Mouse (Mus musculus) liver, embryonic 14.5 days (tissue): ENCODE data around the gene Rmdn2. TPM values are rescaled to one million over a fixed set of nuclear protein-coding genes. Genes with fewer than 3 reads are reported as not detected.

Experiments
- ATAC-seq: fragments of 200-750 bp; cut with Nextera tagmentation; 2 replicates; pipeline ENCODE4 v1.8.0; 2017; ENCODE audit warnings: moderate number of reproducible peaks, mild to moderate bottlenecking, moderate library complexity; ENCODE audit not compliant: insufficient read depth
- DNase-seq, 3 experiments: peaks; one replicate each; pipeline ENCODE4 v3.0.0-alpha.2; 2012 to 2013; ENCODE audit warnings: low read depth in 3 of 3, low spot score in 3 of 3
- H3K27ac ChIP-seq: fragments of 300-500 bp; sonication (generic); 2 replicates; pipeline ENCODE4 v1.5.1; 2014; ENCODE audit warnings: moderate library complexity, mild to moderate bottlenecking, control low read depth, inconsistent platforms
- H3K27me3 ChIP-seq: fragments of 300-500 bp; sonication (generic); 2 replicates; pipeline ENCODE4 v1.6.1; 2014; ENCODE audit warnings: mild to moderate bottlenecking, low read length, moderate library complexity; ENCODE audit not compliant: control insufficient read depth, insufficient read depth
- H3K36me3 ChIP-seq: fragments of 300-500 bp; sonication (generic); replicated peaks from 2 replicates; pipeline ENCODE4 v1.6.1; 2014; ENCODE audit warnings: low read depth; ENCODE audit not compliant: control insufficient read depth, insufficient read depth
- H3K4me1 ChIP-seq, 2 experiments: fragments of 200-500 bp in 1 of 2; fragments of 300-500 bp in 1 of 2; sonication (generic) in 1 of 2; replicated peaks; 2 replicates each; pipeline ENCODE4 v1.6.1; 2012 to 2014; ENCODE audit warnings: antibody characterized with exemption in 1 of 2, inconsistent platforms in 1 of 2, low read length in 1 of 2; ENCODE audit not compliant: control insufficient read depth in 2 of 2, insufficient read depth in 2 of 2
- H3K4me2 ChIP-seq: fragments of 300-500 bp; sonication (generic); 2 replicates; pipeline ENCODE4 v1.6.1; 2014; ENCODE audit warnings: low read depth, mild to moderate bottlenecking, control low read depth, moderate library complexity
- H3K4me3 ChIP-seq, 2 experiments: fragments of 200-500 bp in 1 of 2; fragments of 300-500 bp in 1 of 2; sonication (generic) in 1 of 2; 2 replicates each; pipeline ENCODE4 v1.5.1; 2012 to 2014; ENCODE audit warnings: low read depth in 2 of 2, low read length in 2 of 2, mild to moderate bottlenecking in 2 of 2, control low read depth in 1 of 2, inconsistent platforms in 1 of 2, moderate library complexity in 1 of 2; ENCODE audit not compliant: insufficient read depth in 1 of 2
- H3K9ac ChIP-seq: fragments of 300-500 bp; sonication (generic); replicated peaks from 2 replicates; pipeline ENCODE4 v1.6.1; 2014; ENCODE audit warnings: mild to moderate bottlenecking, control low read depth, moderate library complexity
- H3K9me3 ChIP-seq: fragments of 300-500 bp; sonication (generic); 2 replicates; pipeline ENCODE4 v1.6.1; 2016; ENCODE audit warnings: low read length, mixed read lengths; ENCODE audit not compliant: control insufficient read depth
- CTCF ChIP-seq: IDR thresholded peaks from 2 replicates; pipeline ENCODE4 v1.5.1; 2016; ENCODE audit warnings: antibody characterized with exemption, low read depth, control low read depth
- EP300 ChIP-seq: IDR thresholded peaks from 2 replicates; pipeline ENCODE4 v1.6.1; 2016; ENCODE audit warnings: antibody characterized with exemption, low read depth
- WGBS: fragments of 180-500 bp; shearing (Covaris S2); extraction: QIAGEN DNeasy Blood & Tissue Kit; methylation state at CpG from one replicate; pipeline ENCODE4 v1.1.7; 2014; ENCODE audit not compliant: insufficient replicate concordance; 5-methylcytosine and 5-hydroxymethylcytosine counted together
- polyA plus RNA-seq, 2 experiments: library from polyadenylated mRNA; depleted of rRNA in 1 of 2; stranded (reverse) in 1 of 2; unstranded in 1 of 2; fragments of >200 nt; fragmentation: Nextera tagmentation in 1 of 2; extraction: Ambion mirVana in 1 of 2; gene quantifications; 2 replicates each; pipeline versions ENCODE4 v1.2.1 to v1.2.3; 2012 to 2014

Gene Rmdn2
- polyA plus RNA-seq, 2 experiments: 2.2 to 3.1 TPM

DNA sequence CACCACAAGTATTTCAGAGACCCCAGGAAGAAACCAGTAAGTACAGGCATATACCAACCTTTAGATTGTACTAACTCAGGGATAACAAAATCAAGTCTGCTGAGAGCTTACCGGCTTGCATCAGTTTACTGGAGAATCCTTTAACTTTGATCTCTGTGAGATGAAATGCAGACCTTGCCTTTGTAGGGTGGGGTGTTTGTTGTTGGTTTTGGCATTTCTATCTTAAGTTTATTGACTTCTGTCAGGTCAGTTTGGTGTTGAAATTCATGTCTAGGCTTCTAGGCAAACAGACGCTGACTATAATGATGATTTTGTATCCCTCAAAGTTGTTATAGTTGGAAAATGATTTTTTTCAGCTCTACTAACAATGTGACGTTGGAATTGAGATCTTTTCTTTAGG, 12.2 kb downstream of the Rmdn2 start:
- Histone ChIP-seq H3K27ac (no peak overlapping the region), H3K4me2 (no peak overlapping the region), H3K27me3 (no peaks in the 10 kb centered on the region), H3K36me3 (no peaks in the 10 kb centered on the region), H3K9ac (no peak overlapping the region), H3K4me3 (no peak overlapping the region), H3K4me1 (no peaks in the 10 kb centered on the region), H3K9me3 (no peaks in the 10 kb centered on the region)
- no peak for TF ChIP-seq CTCF
- 56% methylated on average over 3 of the region's 3 CpGs for WGBS
- DNase-seq: no peak
- no peak for ATAC-seq

DNA sequence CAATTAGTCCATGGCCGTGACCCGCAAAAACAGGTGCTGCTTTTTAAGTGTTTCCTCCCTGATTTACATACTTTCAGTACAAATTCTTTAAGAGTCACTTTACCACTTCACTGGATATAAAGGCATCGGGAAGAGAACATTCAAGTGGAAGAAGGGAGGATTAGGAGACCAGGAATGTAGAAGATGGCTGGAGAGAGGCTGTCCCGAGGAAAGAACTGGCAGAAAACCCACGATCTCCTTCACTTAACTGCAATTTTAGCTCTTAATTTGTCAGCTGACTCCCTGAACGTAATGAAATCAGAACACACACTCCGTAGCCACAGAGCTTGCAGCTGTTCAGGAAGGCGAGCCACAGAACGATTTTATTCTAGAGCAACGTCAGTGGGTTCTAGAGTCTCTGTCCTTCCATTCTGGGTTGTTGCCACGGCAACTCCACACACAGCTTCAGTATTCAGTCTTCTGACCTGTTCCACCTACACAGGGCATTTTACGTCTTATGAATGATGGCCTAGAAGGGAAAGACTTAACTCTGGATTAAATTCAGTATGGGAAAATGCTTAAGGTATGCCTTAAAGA, 14.7 kb downstream of the Rmdn2 start:
- Histone ChIP-seq H3K4me2 (no peak overlapping the region), H3K4me3 (no peak overlapping the region), H3K4me1 (no peaks in the 10 kb centered on the region), H3K27ac (no peak overlapping the region), H3K27me3 (no peaks in the 10 kb centered on the region), H3K9ac (no peak overlapping the region), H3K36me3 (no peaks in the 10 kb centered on the region), H3K9me3 (no peaks in the 10 kb centered on the region)
- no peak for ATAC-seq
- no peak for DNase-seq
- 65% methylated on average over 12 of the region's 12 CpGs for WGBS
- TF ChIP-seq EP300: no peak
- no peak for TF ChIP-seq CTCF

DNA sequence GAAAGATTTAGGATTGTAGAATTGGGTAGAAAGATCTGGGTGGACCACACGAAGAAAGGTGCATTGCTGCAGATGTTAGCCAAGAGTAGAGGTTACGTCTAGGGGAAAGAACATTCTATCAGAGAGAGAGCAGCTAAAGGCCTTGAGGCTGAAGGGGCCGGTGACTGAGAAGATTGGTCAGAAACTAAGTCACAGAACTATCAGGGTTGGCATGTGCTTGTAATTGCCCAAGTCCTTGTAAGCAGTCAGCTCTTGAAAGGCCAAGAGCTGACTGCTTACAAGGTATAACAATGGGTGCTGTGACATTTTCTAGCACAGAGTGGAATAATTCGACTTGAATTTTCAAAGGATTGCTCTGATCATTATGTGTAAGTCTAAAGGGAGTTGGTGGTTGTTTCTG, 38.2 kb downstream of the Rmdn2 start:
- no peaks in the 10 kb centered on the region for H3K4me1 ChIP-seq
- TF ChIP-seq EP300 (no peak), CTCF (no peak)
- ATAC-seq (no peak), DNase-seq (no peak)
- H3K9me3 ChIP-seq: no peaks in the 10 kb centered on the region
- H3K36me3 ChIP-seq: no peaks in the 10 kb centered on the region
- H3K27ac ChIP-seq: no peak overlapping the region
- no peak overlapping the region for H3K4me3 ChIP-seq
- no peak overlapping the region for H3K4me2 ChIP-seq
- 61% methylated on average over 4 of the region's 4 CpGs for WGBS
- no peak overlapping the region for H3K9ac ChIP-seq
- H3K27me3 ChIP-seq: no peaks in the 10 kb centered on the region

DNA sequence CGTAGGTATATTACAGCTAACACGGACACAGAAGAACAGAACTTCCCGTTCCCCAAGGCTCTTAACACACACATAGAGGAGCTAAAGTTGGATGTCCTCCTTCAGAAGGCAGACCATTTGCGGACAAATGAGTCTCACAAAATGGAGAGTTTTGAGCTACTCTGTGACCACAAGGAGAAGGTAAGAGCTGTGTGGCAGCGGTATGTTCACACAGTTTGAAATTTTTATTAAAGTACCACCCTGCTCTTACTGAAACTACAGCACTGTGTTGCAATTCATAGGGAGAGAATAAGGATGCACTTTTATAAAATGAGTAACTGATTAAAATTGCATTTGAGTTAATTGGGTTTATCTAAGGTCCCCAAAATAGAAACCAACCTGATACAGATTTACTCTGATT, 38.6 kb downstream of the Rmdn2 start:
- H3K9me3 ChIP-seq: no peaks in the 10 kb centered on the region
- ATAC-seq (no peak), DNase-seq (no peak)
- no peaks in the 10 kb centered on the region for H3K4me1 ChIP-seq
- 74% methylated on average over 5 of the region's 5 CpGs for WGBS
- H3K36me3 ChIP-seq: no peaks in the 10 kb centered on the region
- H3K27me3 ChIP-seq: no peaks in the 10 kb centered on the region
- H3K9ac ChIP-seq: no peak overlapping the region
- no peak overlapping the region for H3K4me3 ChIP-seq
- H3K27ac ChIP-seq: no peak overlapping the region
- H3K4me2 ChIP-seq: no peak overlapping the region
- TF ChIP-seq EP300 (no peak), CTCF (no peak)

DNA sequence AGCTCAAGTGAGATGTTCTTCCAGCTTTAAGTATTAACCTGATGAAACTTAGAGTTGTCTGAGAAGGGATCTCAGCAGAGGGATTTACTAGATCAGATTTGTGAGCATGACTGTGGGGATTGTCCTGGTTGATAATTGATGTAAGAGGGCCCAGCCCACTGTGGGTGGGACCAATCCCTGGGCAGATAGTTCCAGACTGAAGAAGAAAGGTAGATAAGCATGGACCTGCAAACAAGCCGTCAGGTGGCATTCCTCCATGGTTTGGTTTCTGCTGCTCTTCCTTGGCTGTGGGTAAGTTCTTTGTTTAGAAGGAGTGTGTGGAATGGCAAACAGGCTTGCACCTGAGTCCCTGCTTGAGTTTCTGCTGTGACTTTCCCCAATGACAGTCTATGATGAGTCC, 41.5 kb downstream of the Rmdn2 start:
- 39% methylated on average over 1 of the region's 1 CpGs for WGBS
- Histone ChIP-seq H3K27ac (no peak overlapping the region), H3K4me1 (no peaks in the 10 kb centered on the region), H3K4me3 (no peak overlapping the region), H3K36me3 (no peaks in the 10 kb centered on the region), H3K4me2 (no peak overlapping the region), H3K27me3 (no peaks in the 10 kb centered on the region), H3K9me3 (no peaks in the 10 kb centered on the region), H3K9ac (no peak overlapping the region)
- DNase-seq: no peak
- TF ChIP-seq CTCF (no peak), EP300 (no peak)
- ATAC-seq: no peak
